Mouse (Mus musculus) cerebellum, adult 2 months (tissue): Measurements from ENCODE around the gene Ankrd27.

ENCODE experiments used
- CTCF ChIP-seq: fragments of 200-500 bp; IDR thresholded peaks from 2 replicates; pipeline ENCODE4 v1.5.1; 2011; ENCODE audit warnings: low read depth, mild to moderate bottlenecking, control low read depth, low read length, moderate library complexity, borderline replicate concordance; ENCODE audit not compliant: insufficient read depth
- POLR2A ChIP-seq: fragments of 200-500 bp; IDR thresholded peaks from 2 replicates; pipeline ENCODE4 v1.6.1; 2011; ENCODE audit warnings: low read length, control low read depth, borderline replicate concordance; ENCODE audit not compliant: insufficient read depth

DNA sequence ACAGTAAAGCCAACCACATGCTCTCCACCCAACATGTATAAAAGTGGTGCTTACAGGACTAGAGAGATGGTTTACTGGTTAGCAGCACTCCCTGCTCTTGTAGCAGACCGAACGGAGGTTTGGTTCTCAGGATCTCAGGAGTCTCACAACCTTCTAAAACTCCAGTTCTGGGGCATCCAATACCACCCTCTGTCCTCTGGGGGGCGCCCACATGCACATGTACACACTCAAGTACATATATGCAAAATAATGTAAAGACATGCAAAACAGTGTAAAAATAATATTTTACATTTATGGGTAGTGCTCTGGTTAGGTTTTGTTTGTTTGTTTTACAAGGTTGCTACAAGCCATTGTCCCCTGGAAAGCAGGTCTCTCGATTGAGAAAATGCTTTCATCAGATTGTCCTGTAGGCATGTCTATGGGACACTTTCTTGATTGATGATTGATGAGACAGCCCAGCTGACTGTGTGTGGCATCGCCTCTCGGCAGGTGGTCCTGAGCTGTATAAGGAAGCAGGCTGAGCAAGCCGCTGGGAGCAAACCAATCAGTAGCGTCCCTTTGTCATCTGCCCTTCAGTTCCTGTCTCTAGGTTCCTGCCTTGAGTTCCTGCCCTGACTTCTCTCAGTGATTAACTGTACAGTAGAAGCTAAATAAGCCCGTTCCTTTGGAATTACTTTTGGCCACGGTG lies 65.7 kb downstream of the Ankrd27 start:
- no peak for TF ChIP-seq CTCF
- TF ChIP-seq POLR2A, result no peak
